Mouse (Mus musculus) lung, postnatal 0 days (tissue): ENCODE measurements at regions not wholly inside any gene's neighbourhood (a gene's known extent, or its start where the extent isn't known, plus 50 kb on each side); places are given as distances from the start of the nearest gene placed in this dataset.

ENCODE experiments used
- CTCF ChIP-seq: IDR thresholded peaks from 2 replicates; pipeline ENCODE4 v1.5.1; 2016; ENCODE audit warnings: antibody characterized with exemption, mild to moderate bottlenecking
- EP300 ChIP-seq: IDR thresholded peaks from 2 replicates; pipeline ENCODE4 v1.6.1; 2016; ENCODE audit warnings: antibody characterized with exemption, mild to moderate bottlenecking, control low read depth

DNA sequence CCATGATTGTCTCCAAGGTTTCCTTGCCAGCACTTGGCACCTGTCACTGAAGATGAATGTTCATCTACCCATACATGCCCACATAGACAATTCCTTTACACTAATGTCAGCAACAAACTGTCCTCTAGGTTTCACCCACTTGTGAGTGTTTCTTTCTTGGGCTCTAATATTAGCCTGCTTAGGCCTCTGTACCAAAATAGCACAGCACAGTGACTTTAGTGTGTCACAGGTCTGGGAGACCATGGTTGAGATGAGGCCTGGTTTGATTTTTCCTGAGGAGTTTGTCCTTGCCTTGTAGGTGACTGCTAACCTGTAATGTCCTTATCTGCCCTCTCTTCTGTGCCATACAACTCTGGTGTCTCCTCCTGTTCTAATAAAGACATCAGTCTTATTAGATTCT lies 71.8 kb upstream of the Plxna4 start:
- no peak for TF ChIP-seq EP300
- TF ChIP-seq CTCF, result no peak
